Mouse (Mus musculus): ENCODE results near the gene Cachd1.
A peak's percentile ranks its signal among the peaks of the same experiment; 100 is the strongest.

Cachd1 gene

DNA sequence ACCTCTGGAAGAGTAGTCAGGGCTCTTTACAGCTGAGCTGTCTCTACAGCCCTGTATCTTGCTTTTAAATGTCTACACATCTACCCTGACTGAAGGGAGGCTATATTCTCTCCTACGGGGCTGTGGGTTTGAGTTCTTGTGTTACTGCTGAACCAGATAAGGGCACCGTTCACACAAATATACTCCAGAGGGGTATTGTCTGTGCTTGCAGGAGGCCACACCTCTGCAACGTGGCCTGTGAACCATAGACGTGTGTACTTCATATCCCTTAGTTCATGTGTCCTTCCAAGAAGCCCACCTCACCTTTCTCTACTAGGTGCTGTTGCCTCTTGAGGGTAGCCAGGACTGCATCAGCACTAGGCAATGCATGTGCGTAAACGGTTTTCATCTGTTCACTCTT is 215.6 kb downstream of the Cachd1 start:
- no peak for DNase-seq (ENCODE audit: low spot score)

GRCm38 (mm10) chr4:100994442-100995255 is 218.2 kb downstream of the Cachd1 start:
- DNase-seq (ENCODE audit: low spot score): no peak

- no peak for DNase-seq (ENCODE audit: low spot score)
Measured at GRCm38 (mm10) chr4:100995617-100996016, 219.1 kb downstream of the Cachd1 start.

DNA sequence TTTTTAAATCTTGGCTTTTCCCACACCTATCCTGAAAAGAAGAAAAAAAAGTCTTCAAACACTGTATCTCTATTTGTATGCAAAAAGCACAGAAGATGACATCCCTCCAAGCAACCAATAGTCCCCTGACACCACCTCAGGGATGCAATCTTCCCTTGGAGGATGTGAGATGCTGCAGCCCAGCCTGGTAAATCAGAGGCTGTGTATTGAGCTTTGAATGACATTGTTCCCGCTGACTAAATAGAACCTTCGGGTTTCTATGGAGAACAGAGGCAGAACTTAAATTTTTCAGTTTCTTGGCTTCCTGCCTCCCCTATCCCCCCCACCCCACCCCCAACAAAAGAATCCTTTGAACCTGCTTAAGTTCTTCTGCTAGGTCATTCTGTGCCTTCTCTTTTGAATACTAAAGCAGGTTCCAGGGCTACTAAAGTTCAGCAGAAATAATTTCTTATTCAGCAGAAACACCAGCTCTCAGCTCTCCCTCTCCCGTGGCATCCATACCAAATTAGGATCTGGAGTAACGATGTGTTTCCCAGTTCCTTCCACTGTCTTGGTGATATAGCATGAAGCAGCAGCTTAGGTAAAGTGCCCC is 219.7 kb downstream of the Cachd1 start:
- no peak for DNase-seq (ENCODE audit: low spot score)

- peak; percentile 69 for DNase-seq (ENCODE audit: low spot score)
Measured at GRCm38 (mm10) chr4:100998145-100998544, 221.7 kb downstream of the Cachd1 start.

- no peak for DNase-seq (ENCODE audit: low spot score)
Measured at GRCm38 (mm10) chr4:100998906-100999305, 222.4 kb downstream of the Cachd1 start.

- no peak for DNase-seq (ENCODE audit: low spot score)
Measured at GRCm38 (mm10) chr4:101000622-101001021, 224.1 kb downstream of the Cachd1 start.

DNA sequence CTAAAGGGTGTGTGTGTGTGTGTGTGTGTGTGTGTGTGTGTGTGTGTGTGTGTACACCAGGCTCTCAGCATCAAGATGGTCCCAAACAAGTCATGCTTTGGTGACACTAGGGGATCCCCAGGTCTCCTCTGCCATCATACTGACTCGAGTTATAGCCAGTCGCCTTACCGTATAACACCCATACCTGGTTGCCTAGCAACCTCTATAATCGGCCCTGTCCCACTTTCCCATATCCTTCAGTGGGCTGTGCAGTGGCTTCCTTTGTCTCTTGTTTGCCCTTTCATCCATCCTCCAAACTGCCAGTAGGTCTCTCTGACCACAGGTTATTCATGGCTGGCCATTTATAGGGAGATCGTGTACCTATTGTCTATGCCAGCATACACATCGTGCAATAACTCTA is 224.6 kb downstream of the Cachd1 start:
- no peak for DNase-seq (ENCODE audit: low spot score)

DNA sequence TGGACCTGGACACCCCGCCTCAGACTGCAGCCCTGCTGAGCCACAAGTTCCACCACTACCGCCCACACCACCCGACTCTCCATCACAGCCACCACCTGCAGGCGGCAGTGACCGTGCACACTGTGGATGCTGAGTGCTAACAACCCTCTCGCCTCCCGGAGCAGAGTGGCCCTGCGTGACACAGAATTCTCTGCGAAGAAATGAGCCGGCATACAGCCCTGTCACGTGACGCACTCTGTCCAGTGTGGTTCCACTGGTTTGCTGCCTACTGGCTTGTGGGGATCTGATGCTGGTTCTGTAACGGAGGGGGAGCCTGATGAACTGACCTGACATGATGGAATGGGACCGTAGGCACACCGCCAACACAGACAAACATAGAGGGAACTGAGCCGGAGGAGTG is 226.5 kb downstream of the Cachd1 start:
- no peak for DNase-seq (ENCODE audit: low spot score)

- DNase-seq (ENCODE audit: low spot score): no peak
Measured at GRCm38 (mm10) chr4:101008362-101008769, 231.9 kb downstream of the Cachd1 start.

- no peak for DNase-seq (ENCODE audit: low spot score)
Measured at GRCm38 (mm10) chr4:101009092-101009491, 232.6 kb downstream of the Cachd1 start.

DNA sequence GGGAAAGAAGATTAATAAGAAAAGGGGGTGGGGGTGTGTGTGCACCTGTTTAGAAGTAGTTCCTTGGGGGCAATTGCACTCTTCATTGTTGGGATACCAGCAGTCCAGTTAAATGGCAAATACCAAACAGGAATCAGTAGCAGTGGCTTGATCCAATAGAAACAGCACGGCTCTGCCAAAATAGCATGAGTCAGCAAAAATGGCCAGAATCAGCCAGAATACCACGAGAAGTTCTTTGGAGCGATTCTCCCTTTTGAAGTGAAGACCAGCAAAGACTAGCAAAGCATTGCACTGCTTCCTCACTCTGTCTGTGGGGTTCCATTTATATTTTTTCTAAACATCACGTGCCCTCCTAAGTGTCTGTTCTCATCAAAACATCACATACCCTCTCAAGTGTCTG is 241.3 kb downstream of the Cachd1 start:
- no peak for DNase-seq (ENCODE audit: low spot score)

- no peak for DNase-seq (ENCODE audit: low spot score)
Measured at GRCm38 (mm10) chr4:101020596-101020995, 244.1 kb downstream of the Cachd1 start, which contains the start of gene Gm10577. Gene Gm10577, minus strand, starts transcription at chr4:101020696.

- no peak for DNase-seq (ENCODE audit: low spot score)
Measured at GRCm38 (mm10) chr4:101026566-101026965, 250.1 kb downstream of the Cachd1 start.

GRCm38 (mm10) chr4:101026995-101027394 is 250.5 kb downstream of the Cachd1 start:
- DNase-seq (ENCODE audit: low spot score): no peak

DNA sequence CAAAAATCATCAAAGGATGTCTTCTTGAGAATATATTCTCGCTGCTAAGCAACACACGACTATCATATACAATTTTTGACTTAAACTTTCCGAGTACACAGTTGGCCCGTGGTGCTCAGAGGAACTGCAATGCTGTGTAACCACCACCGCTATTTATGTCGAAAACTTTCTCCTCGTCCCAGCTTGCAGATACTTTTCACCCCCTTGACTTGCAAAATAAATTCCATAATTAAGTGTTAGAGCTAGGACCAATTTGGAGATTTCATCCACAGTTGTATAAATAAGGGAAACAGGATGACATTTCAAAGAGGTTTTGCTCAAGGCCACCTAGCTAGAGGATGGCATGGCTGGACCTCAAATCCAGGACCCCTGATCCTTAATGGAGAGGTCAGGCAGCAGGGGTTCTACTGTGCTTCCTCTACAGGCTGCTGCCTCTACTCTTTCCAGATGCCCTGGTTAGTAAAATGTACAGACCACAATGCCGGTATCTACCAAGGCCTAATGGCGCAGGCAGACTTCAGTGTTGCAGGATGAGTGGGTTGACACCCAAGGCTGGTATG is 251.5 kb downstream of the Cachd1 start:
- DNase-seq (ENCODE audit: low spot score): no peak

- DNase-seq (ENCODE audit: low spot score): no peak
Measured at GRCm38 (mm10) chr4:101033047-101033446, 256.6 kb downstream of the Cachd1 start.

DNA sequence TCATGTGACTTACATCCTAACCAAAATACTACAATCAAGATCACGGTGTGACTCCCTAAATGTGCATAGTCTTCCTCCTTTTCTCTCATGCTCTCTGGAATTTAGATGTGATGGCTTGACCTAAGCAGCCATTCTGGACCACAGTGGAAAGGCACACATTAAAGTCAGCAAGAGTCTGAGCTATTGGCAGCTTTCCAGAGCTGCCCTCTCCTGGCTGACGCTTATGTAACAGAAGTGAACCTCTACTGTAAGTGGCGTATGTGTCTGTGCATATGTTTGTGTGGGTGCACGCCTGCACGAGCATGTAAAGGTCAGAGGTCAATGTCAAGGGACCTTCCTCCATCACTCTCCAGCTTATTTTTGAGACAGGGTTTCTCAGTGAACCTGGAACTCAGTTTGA is 258.7 kb downstream of the Cachd1 start:
- DNase-seq (ENCODE audit: low spot score): no peak

DNA sequence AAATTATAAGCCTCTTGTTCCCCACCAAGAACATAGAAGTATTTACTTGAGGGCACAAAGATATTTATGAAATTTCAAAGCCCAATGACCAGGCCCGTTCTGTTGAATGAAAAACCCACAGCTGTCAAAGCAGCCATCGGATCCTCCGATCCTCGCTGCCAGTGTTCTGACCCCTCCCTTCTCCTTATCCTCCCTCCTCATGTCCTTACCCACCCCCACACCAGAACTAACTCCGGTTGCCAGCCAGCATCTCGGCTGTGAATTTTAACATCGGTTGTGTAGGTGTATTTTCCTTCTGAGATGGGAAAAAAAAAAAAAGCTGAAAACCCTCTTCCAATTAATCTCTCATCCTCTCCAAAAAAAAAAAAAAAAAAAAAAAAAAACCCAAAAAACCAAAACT is 260.7 kb downstream of the Cachd1 start:
- no peak for DNase-seq (ENCODE audit: low spot score)

DNA sequence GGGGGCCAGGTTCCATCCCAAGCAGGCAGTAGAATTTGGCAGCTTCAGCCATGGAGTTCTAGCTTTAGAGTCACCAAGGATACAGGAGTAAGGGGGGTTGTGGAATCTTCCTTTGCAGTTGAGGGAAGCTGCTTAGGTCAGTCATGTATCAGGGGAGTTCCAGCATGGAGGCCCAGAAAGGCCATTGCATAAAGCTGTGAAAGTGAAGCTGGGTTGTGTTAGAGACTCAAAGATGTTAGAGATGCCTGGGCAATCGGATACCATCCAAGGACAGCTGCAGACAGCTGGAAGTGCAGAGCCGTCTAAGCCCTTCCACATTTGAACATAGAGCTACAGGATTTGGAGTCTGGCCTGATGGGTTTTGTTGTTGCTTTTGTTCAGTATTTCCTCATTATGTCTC is 267.2 kb downstream of the Cachd1 start:
- DNase-seq (ENCODE audit: low spot score): no peak

GRCm38 (mm10) chr4:101044149-101044548 is 267.7 kb downstream of the Cachd1 start:
- no peak for DNase-seq (ENCODE audit: low spot score)

DNA sequence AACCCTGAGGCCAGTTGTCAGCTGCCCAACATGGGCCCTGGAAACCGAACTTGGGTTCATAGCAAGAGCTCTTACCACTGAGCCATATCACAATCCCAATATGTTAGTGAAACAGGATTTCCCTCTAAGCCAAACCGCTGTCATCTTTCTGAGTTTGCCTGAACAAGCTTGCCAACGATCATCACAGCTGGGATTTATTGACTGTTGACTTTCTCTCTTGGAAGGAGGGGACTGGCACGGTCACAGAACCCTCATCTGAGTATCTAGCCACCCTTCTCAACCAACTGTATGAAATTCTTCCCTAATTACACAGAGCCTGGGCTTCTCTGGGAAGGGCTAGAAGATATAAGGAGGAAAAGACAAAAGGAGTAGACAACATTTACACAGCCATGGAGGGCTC is 270.1 kb downstream of the Cachd1 start:
- DNase-seq (ENCODE audit: low spot score): no peak

DNA sequence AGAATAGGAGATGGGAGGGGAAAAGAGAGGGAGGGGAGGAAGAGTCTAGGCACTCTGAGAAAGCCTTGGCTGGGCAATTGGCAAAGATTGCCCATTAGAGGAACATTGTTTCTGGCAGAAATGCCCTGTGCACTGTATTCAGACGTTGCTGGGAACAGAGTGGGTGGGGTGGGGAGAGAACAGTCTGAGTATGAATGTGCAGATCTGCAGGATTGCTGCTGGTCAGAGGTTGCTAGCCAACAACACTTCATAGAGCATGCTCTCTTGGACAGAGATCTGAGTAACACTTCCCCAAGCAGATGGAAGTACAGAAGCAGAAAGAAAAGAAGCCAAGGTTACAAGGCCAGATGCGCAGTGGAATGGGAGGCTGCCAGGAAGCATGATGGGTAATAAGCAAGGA is 285.7 kb downstream of the Cachd1 start:
- DNase-seq (ENCODE audit: low spot score): no peak

All from testis, postnatal 10 days (tissue).